ENCODE assay signal across 9 mouse cellular contexts in genomic region chr4:133091459-133091785, GRCm38 (mm10). TPM values are rescaled to one million over a fixed set of nuclear protein-coding genes. Genes with fewer than 3 reads are reported as not detected.
DNase-seq lines count a peak whose midpoint lies in the region; ATAC-seq and TF ChIP-seq lines count a peak whose summit lies in the region.
"Had no signal": no experiment of that assay in that cellular context is flagged by ENCODE, and none has a peak within 500 bp of the region (broad histone marks: within the 10 kb centered on the region; RNA-seq: fewer than 3 reads in every experiment).

No protein-coding gene starts in this region.

- no peaks in the 10 kb centered on the region for H3K36me3 ChIP-seq in lung, embryonic 16.5 days (ENCODE audit: control insufficient read depth, insufficient read depth, low read length)
- H3K36me3 ChIP-seq in hindbrain, postnatal 0 days (ENCODE audit: insufficient read depth, low read length) = no peaks in the 10 kb centered on the region
- H3K36me3 ChIP-seq in neural tube, embryonic 15.5 days = no peaks in the 10 kb centered on the region

- no peak for DNase-seq in frontal cortex, postnatal 14 days (ENCODE audit: low spot score in 2 of 2)
- DNase-seq in lung, adult 18-20 months = no peak
- no peak for DNase-seq in hindbrain, postnatal 0 days (ENCODE audit: low spot score)
- no peak for DNase-seq in cerebellum, postnatal 10 days
- DNase-seq in frontal cortex, adult 2 months (ENCODE audit: extremely low spot score in 1 of 2, low spot score in 1 of 2) = no peak
- DNase-seq: layer of hippocampus, postnatal 36 days had no signal

- H3K4me2 ChIP-seq in lung, embryonic 16.5 days (ENCODE audit: low read depth, low read length) = peak overlapping the region; percentile 34; the same call in 1 of the 2 replicates
- no peak overlapping the region for H3K4me2 ChIP-seq in hindbrain, postnatal 0 days (ENCODE audit: low read depth, low read length)
- no peak overlapping the region for H3K4me2 ChIP-seq in neural tube, embryonic 15.5 days

- H3K9ac ChIP-seq in lung, embryonic 16.5 days (ENCODE audit: low read length) = peak overlapping the region; percentile 60
- no peak overlapping the region for H3K9ac ChIP-seq in hindbrain, postnatal 0 days (replicated peaks; ENCODE audit: low read length)
- no peak overlapping the region for H3K9ac ChIP-seq in neural tube, embryonic 15.5 days (replicated peaks)

- peak; percentile 2; the same call in 1 of the 2 replicates for ATAC-seq in frontal cortex, adult (ENCODE audit: low TSS enrichment)
- peak; percentile 10 for ATAC-seq in lung, embryonic 16.5 days (ENCODE audit: low read depth)
- no peak for ATAC-seq in hindbrain, postnatal 0 days
- ATAC-seq in neural tube, embryonic 15.5 days (ENCODE audit: low FRiP score) = no peak

- no peaks in the 10 kb centered on the region for H3K27me3 ChIP-seq in lung, embryonic 16.5 days (ENCODE audit: control insufficient read depth, insufficient read depth, low read depth, low read length)
- no peaks in the 10 kb centered on the region for H3K27me3 ChIP-seq in hindbrain, postnatal 0 days (ENCODE audit: insufficient read depth, low read length)
- H3K27me3 ChIP-seq in neural tube, embryonic 15.5 days (replicated peaks) = no peaks in the 10 kb centered on the region

- TF ChIP-seq CTCF in hindbrain, postnatal 0 days (IDR thresholded peaks at IDR 0.05; ENCODE audit: low read depth) = no peak

- H3K27ac ChIP-seq in lung, embryonic 16.5 days (ENCODE audit: low read length) = peak overlapping the region; percentile 97
- H3K27ac ChIP-seq in hindbrain, postnatal 0 days = peak overlapping the region; percentile 87
- peak overlapping the region; percentile 85 for H3K27ac ChIP-seq in neural tube, embryonic 15.5 days (replicated peaks)

- no peaks in the 10 kb centered on the region for H3K9me3 ChIP-seq in lung, embryonic 16.5 days (ENCODE audit: control insufficient read depth, low read length)
- H3K9me3 ChIP-seq in hindbrain, postnatal 0 days (ENCODE audit: low read length) = no peaks in the 10 kb centered on the region
- no peaks in the 10 kb centered on the region for H3K9me3 ChIP-seq in neural tube, embryonic 15.5 days (replicated peaks)

- WGBS in lung, embryonic 16.5 days = 44% methylated on average over 4 of the region's 4 CpGs
- 41% methylated on average over 4 of the region's 4 CpGs for WGBS in hindbrain, postnatal 0 days
- WGBS in neural tube, embryonic 15.5 days = 68% methylated on average over 4 of the region's 4 CpGs

- H3K4me1 ChIP-seq in lung, embryonic 16.5 days (replicated peaks; ENCODE audit: control insufficient read depth, insufficient read depth, low read length) = peaks cover 91% of the 10 kb centered on the region
- peaks cover 51% of the 10 kb centered on the region for H3K4me1 ChIP-seq in hindbrain, postnatal 0 days (ENCODE audit: insufficient read depth, low read length)
- peaks cover 75% of the 10 kb centered on the region for H3K4me1 ChIP-seq in neural tube, embryonic 15.5 days

- no peak overlapping the region for H3K4me3 ChIP-seq in lung, embryonic 16.5 days (ENCODE audit: low read length)
- no peak overlapping the region for H3K4me3 ChIP-seq in hindbrain, postnatal 0 days (ENCODE audit: low read length)
- H3K4me3 ChIP-seq in neural tube, embryonic 15.5 days (replicated peaks) = no peak overlapping the region

RNA-seq across cellular contexts. Expression of gene Wasf2, which starts 38.9 kb away (rescaled TPM):
- polyA plus RNA-seq in lung, embryonic 16.5 days (2015; fragmentation: Nextera tagmentation; extraction: Ambion mirVana) = 140 and 144 TPM in 2 replicates
- 14.1 and 14.7 TPM in 2 replicates for total RNA-seq in hindbrain, postnatal 0 days (2014; rRNA removed)
- polyA plus RNA-seq in hindbrain, postnatal 0 days (2015; fragmentation: Nextera tagmentation; extraction: Ambion mirVana) = 27.5 and 32.3 TPM in 2 replicates
- 22.2 and 45.6 TPM in 2 replicates for polyA plus RNA-seq in neural tube, embryonic 15.5 days (2015; fragmentation: Nextera tagmentation; extraction: Ambion mirVana)
- polyA plus RNA-seq in frontal cortex, adult 2 months (2012; rRNA removed) = 14.2 and 16.3 TPM in 2 replicates

Comparison
In these comparisons a context has a peak if more than half of its experiments do, and no peak if none do; other contexts are left out.
1. ATAC-seq: peak in frontal cortex, adult (single experiment) and lung, embryonic 16.5 days (single experiment); none in hindbrain, postnatal 0 days (single experiment) and neural tube, embryonic 15.5 days (single experiment).
2. Peak in every context shown above with its lines, with median percentiles within 50 percentile points of each other: H3K27ac ChIP-seq.